Mouse (Mus musculus): ENCODE data around the gene S100a10. TPM values are rescaled to one million over a fixed set of nuclear protein-coding genes. Genes with fewer than 3 reads are reported as not detected.
A peak's percentile ranks its signal among the peaks of the same experiment; 100 is the strongest.
"Not testable (repeated sequence)": the region's sequence is repeated elsewhere in the genome, so short reads cannot be mapped to it uniquely, and the experiment has no call there.

S100a10 gene
- polyA plus RNA-seq, 1 experiment from 2014 or later = 224 TPM

GRCm38 (mm10) chr3:93593512-93593911 is 38.6 kb downstream of the S100a10 start:
- 46% methylated on average over 1 of the region's 1 CpGs for WGBS
- H3K27ac ChIP-seq (replicated peaks; ENCODE audit: low read depth, low read length) = no peak overlapping the region
- H3K4me3 ChIP-seq (ENCODE audit: low read depth, low read length) = no peak overlapping the region
- H3K9me3 ChIP-seq (replicated peaks; ENCODE audit: control insufficient read depth, low read length) = no peaks in the 10 kb centered on the region
- H3K27me3 ChIP-seq (ENCODE audit: control insufficient read depth, insufficient read depth, low read length) = no peaks in the 10 kb centered on the region
- peak; percentile 55 for DNase-seq (ENCODE audit: low spot score)
- no peak overlapping the region for H3K9ac ChIP-seq (replicated peaks; ENCODE audit: low read length)
- ATAC-seq (replicated peaks; ENCODE audit: insufficient number of reproducible peaks, low FRiP score, low TSS enrichment, low read depth) = no peak
- no peak overlapping the region for H3K4me2 ChIP-seq (ENCODE audit: low read depth, low read length)
- no peaks in the 10 kb centered on the region for H3K4me1 ChIP-seq (ENCODE audit: control insufficient read depth, insufficient read depth, low read length)
- no peaks in the 10 kb centered on the region for H3K36me3 ChIP-seq (replicated peaks; ENCODE audit: control insufficient read depth, insufficient read depth, low read depth, low read length)

DNA sequence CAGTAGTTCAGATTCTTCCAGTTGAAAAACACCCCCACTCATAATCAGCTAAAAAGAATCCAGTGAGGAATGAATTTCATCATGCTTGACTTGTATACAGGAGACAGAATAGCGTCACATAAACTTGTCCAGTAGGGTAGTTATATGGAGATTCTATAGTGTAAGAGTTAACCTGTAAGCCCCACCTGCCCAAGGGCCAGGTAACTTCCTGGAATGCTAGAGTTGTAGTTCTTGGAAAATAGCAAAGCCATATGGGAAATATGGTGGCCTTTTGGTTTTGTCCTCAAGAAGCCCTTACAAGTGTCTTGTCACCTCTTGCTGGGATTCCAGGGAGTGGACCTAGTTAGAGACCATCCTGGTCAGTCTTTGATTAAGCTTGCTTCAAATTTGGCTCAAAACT is 41.8 kb downstream of the S100a10 start:
- WGBS = 95% methylated on average over 1 of the region's 1 CpGs
- no peaks in the 10 kb centered on the region for H3K4me1 ChIP-seq (ENCODE audit: control insufficient read depth, insufficient read depth, low read length)
- ATAC-seq (replicated peaks; ENCODE audit: insufficient number of reproducible peaks, low FRiP score, low TSS enrichment, low read depth) = no peak
- H3K27ac ChIP-seq (replicated peaks; ENCODE audit: low read depth, low read length) = no peak overlapping the region
- H3K9ac ChIP-seq (replicated peaks; ENCODE audit: low read length) = no peak overlapping the region
- no peak overlapping the region for H3K4me3 ChIP-seq (ENCODE audit: low read depth, low read length)
- H3K4me2 ChIP-seq (ENCODE audit: low read depth, low read length) = no peak overlapping the region
- no peaks in the 10 kb centered on the region for H3K9me3 ChIP-seq (replicated peaks; ENCODE audit: control insufficient read depth, low read length)
- DNase-seq (ENCODE audit: low spot score) = no peak
- H3K36me3 ChIP-seq (replicated peaks; ENCODE audit: control insufficient read depth, insufficient read depth, low read depth, low read length) = no peaks in the 10 kb centered on the region
- H3K27me3 ChIP-seq (ENCODE audit: control insufficient read depth, insufficient read depth, low read length) = no peaks in the 10 kb centered on the region

GRCm38 (mm10) chr3:93597221-93597913 is 42.5 kb downstream of the S100a10 start:
- Histone ChIP-seq H3K4me2 (ENCODE audit: low read depth, low read length) (no peak overlapping the region), H3K9ac (replicated peaks; ENCODE audit: low read length) (no peak overlapping the region), H3K4me1 (ENCODE audit: control insufficient read depth, insufficient read depth, low read length) (no peaks in the 10 kb centered on the region), H3K4me3 (ENCODE audit: low read depth, low read length) (no peak overlapping the region), H3K27me3 (ENCODE audit: control insufficient read depth, insufficient read depth, low read length) (no peaks in the 10 kb centered on the region), H3K9me3 (replicated peaks; ENCODE audit: control insufficient read depth, low read length) (no peaks in the 10 kb centered on the region), H3K36me3 (replicated peaks; ENCODE audit: control insufficient read depth, insufficient read depth, low read depth, low read length) (no peaks in the 10 kb centered on the region), H3K27ac (replicated peaks; ENCODE audit: low read depth, low read length) (no peak overlapping the region)
- peak; percentile 65; the same call in 1 of the 2 replicates for ATAC-seq (replicated peaks; ENCODE audit: insufficient number of reproducible peaks, low FRiP score, low TSS enrichment, low read depth)
- DNase-seq (ENCODE audit: low spot score) = peak; percentile 65
- 33% methylated on average over 5 of the region's 5 CpGs for WGBS

DNA sequence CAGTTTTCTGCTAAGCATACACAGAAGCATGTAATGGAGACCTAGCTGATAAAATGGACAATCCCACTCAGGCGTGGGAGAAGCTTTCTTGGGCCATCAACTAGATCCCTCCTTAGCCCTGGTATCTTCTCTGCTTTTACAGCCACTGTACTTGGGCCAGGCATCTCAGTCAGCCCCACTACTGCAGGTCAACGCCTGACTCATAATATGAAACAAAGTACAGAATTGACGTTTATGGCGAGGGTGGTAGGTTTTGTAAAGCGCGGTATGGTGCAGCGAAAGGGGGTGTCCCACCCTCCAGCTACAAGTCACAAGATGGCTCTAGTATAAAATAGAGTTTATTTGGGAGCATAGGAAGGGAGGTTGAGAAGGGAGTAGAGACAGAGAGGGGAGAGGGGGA is 43.1 kb downstream of the S100a10 start:
- H3K36me3 ChIP-seq (replicated peaks; ENCODE audit: control insufficient read depth, insufficient read depth, low read depth, low read length) = no peaks in the 10 kb centered on the region
- 82% methylated on average over 7 of the region's 7 CpGs for WGBS
- ATAC-seq (replicated peaks; ENCODE audit: insufficient number of reproducible peaks, low FRiP score, low TSS enrichment, low read depth) = no peak
- H3K9ac ChIP-seq (replicated peaks; ENCODE audit: low read length) = no peak overlapping the region
- no peaks in the 10 kb centered on the region for H3K27me3 ChIP-seq (ENCODE audit: control insufficient read depth, insufficient read depth, low read length)
- H3K4me1 ChIP-seq (ENCODE audit: control insufficient read depth, insufficient read depth, low read length) = no peaks in the 10 kb centered on the region
- no peak overlapping the region for H3K4me2 ChIP-seq (ENCODE audit: low read depth, low read length)
- no peak overlapping the region for H3K4me3 ChIP-seq (ENCODE audit: low read depth, low read length)
- no peak overlapping the region for H3K27ac ChIP-seq (replicated peaks; ENCODE audit: low read depth, low read length)
- DNase-seq (ENCODE audit: low spot score) = no peak
- H3K9me3 ChIP-seq (replicated peaks; ENCODE audit: control insufficient read depth, low read length) = no peaks in the 10 kb centered on the region

- Histone ChIP-seq H3K4me1 (ENCODE audit: control insufficient read depth, insufficient read depth, low read length) (no peaks in the 10 kb centered on the region), H3K36me3 (replicated peaks; ENCODE audit: control insufficient read depth, insufficient read depth, low read depth, low read length) (no peaks in the 10 kb centered on the region), H3K9me3 (replicated peaks; ENCODE audit: control insufficient read depth, low read length) (no peaks in the 10 kb centered on the region), H3K27me3 (ENCODE audit: control insufficient read depth, insufficient read depth, low read length) (no peaks in the 10 kb centered on the region), H3K9ac (replicated peaks; ENCODE audit: low read length) (no peak overlapping the region), H3K27ac (replicated peaks; ENCODE audit: low read depth, low read length) (no peak overlapping the region), H3K4me3 (ENCODE audit: low read depth, low read length) (no peak overlapping the region), H3K4me2 (ENCODE audit: low read depth, low read length) (no peak overlapping the region)
- DNase-seq (ENCODE audit: low spot score) (no peak), ATAC-seq (replicated peaks; ENCODE audit: insufficient number of reproducible peaks, low FRiP score, low TSS enrichment, low read depth) (no peak)
- WGBS = 83% methylated on average over 2 of the region's 2 CpGs
These were observed 45.3 kb downstream of the S100a10 start for GRCm38 (mm10) chr3:93600206-93600605.

GRCm38 (mm10) chr3:93601903-93602302 is 47.0 kb downstream of the S100a10 start:
- Histone ChIP-seq H3K9ac (replicated peaks; ENCODE audit: low read length) (no peak overlapping the region), H3K4me3 (ENCODE audit: low read depth, low read length) (no peak overlapping the region), H3K36me3 (replicated peaks; ENCODE audit: control insufficient read depth, insufficient read depth, low read depth, low read length) (no peaks in the 10 kb centered on the region), H3K9me3 (replicated peaks; ENCODE audit: control insufficient read depth, low read length) (no peaks in the 10 kb centered on the region), H3K4me1 (ENCODE audit: control insufficient read depth, insufficient read depth, low read length) (no peaks in the 10 kb centered on the region), H3K4me2 (ENCODE audit: low read depth, low read length) (no peak overlapping the region), H3K27me3 (ENCODE audit: control insufficient read depth, insufficient read depth, low read length) (no peaks in the 10 kb centered on the region), H3K27ac (replicated peaks; ENCODE audit: low read depth, low read length) (no peak overlapping the region)
- WGBS = 80% methylated on average over 1 of the region's 1 CpGs
- DNase-seq (ENCODE audit: low spot score) (no peak), ATAC-seq (replicated peaks; ENCODE audit: insufficient number of reproducible peaks, low FRiP score, low TSS enrichment, low read depth) (no peak)

DNA sequence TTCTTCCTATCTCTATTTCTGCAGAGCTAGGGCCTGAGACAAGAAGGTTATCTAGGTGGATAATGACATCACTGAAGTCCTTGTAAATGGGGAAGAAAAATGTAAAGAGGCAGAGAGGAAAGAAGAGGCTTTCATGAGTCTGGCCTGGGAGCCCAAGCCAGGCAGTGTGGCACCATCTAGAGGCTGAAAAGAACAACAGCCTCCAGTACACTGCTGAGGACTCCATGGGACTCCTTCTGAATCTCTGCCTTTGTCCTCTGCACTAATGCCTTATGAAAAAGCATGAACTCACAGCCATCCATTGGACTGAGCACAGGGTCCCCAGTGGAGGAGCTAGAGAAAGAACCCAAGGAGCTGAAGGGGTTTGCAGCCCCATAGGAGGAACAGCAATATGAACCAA is 54.1 kb downstream of the S100a10 start:
- H3K4me3 ChIP-seq (ENCODE audit: low read depth, low read length); H3K9ac ChIP-seq (replicated peaks; ENCODE audit: low read length); H3K4me2 ChIP-seq (ENCODE audit: low read depth, low read length); H3K27ac ChIP-seq (replicated peaks; ENCODE audit: low read depth, low read length); H3K9me3 ChIP-seq (replicated peaks; ENCODE audit: control insufficient read depth, low read length); H3K36me3 ChIP-seq (replicated peaks; ENCODE audit: control insufficient read depth, insufficient read depth, low read depth, low read length); H3K4me1 ChIP-seq (ENCODE audit: control insufficient read depth, insufficient read depth, low read length); H3K27me3 ChIP-seq (ENCODE audit: control insufficient read depth, insufficient read depth, low read length): not testable (repeated sequence)
- DNase-seq (ENCODE audit: low spot score) (peak; percentile 32), ATAC-seq (replicated peaks; ENCODE audit: insufficient number of reproducible peaks, low FRiP score, low TSS enrichment, low read depth) (0 out of 2 replicates have a peak, but pooled peaks have one; percentile 70)
